Mouse (Mus musculus): ENCODE measurements around the gene Ereg.

DNA sequence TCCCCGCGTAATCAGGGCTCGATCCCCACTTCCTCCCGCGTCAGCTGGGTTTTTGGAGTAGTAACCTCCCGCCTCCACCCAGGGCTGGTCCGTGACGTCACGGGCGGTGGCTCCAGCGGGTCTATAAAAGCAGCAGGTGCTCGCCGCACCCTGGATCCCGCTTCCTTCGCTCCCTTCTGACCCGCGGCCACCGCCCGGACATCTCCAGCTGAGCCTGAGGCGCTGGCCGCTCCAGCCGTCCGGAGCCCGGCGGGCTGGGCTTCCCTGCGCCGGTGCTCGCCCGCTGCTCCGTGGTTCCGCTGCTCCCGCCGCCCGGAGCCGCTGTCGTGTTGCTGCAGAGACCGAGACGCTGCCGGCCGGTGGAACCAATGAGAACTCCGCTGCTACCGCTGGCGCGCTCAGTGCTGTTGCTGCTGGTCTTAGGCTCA is 65.0 kb downstream of the Ereg start, which contains the start of gene Areg:
- TF ChIP-seq POLR2A (IDR thresholded peaks at IDR 0.05; ENCODE audit: extremely low read depth, insufficient read depth, low read length) (no peak), CTCF (IDR thresholded peaks at IDR 0.05; ENCODE audit: extremely low read depth, insufficient read depth, low read length) (no peak)

Data from cortical plate, adult 2 months (tissue).